8 mouse cellular contexts compared by ENCODE assay signal in the genomic region with DNA sequence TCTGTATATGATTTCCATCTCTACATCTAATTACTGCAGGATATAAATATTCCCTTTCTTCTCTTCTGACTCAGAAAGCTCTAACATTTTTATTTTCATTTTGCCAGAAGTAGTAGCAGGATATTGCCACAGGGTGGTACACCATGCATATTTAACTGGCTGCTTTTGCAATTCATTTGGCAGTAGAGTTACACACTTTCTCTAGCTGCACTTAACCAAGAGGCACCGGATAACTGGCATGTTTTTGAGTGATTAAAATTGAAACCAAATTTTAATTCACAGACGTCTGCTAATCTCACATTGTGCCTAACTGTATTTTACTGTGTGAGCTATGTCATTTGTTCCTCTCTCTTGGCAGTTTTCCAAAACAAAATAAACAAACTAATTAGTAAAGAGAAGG.
DNase-seq lines count a peak whose midpoint lies in the region; ATAC-seq lines count a peak whose summit lies in the region.

No protein-coding gene starts in this region.

- H3K27ac ChIP-seq in hindbrain, embryonic 14.5 days: peak overlapping the region; percentile 5; the same call in 1 of the 2 replicates
- H3K27ac ChIP-seq in neural tube, embryonic 12.5 days: no peak overlapping the region

- H3K4me3 ChIP-seq in hindbrain, embryonic 14.5 days (replicated peaks; ENCODE audit: low read length): no peak overlapping the region
- H3K4me3 ChIP-seq in neural tube, embryonic 12.5 days: no peak overlapping the region

- peak; percentile 14 for DNase-seq in kidney, postnatal 14 days
- DNase-seq in kidney, postnatal 25 days: no peak
- DNase-seq in Muller cell, postnatal 12 days (ENCODE audit: inconsistent ontology term): peak; percentile 80
- DNase-seq in cerebellum, adult 8-10 months: peak; percentile 61
- DNase-seq in hindbrain, embryonic 14.5 days (ENCODE audit: low spot score): peak; percentile 75
- no peak for DNase-seq in urinary bladder, adult 2 months (ENCODE audit: low spot score)

- no peaks in the 10 kb centered on the region for H3K27me3 ChIP-seq in hindbrain, embryonic 14.5 days (ENCODE audit: control insufficient read depth, insufficient read depth, low read length)
- no peaks in the 10 kb centered on the region for H3K27me3 ChIP-seq in neural tube, embryonic 12.5 days (replicated peaks)

- no peak overlapping the region for H3K9ac ChIP-seq in hindbrain, embryonic 14.5 days
- no peak overlapping the region for H3K9ac ChIP-seq in neural tube, embryonic 12.5 days

- H3K36me3 ChIP-seq in hindbrain, embryonic 14.5 days (replicated peaks; ENCODE audit: control insufficient read depth, insufficient read depth): no peaks in the 10 kb centered on the region
- H3K36me3 ChIP-seq in neural tube, embryonic 12.5 days: no peaks in the 10 kb centered on the region

- H3K4me2 ChIP-seq in hindbrain, embryonic 14.5 days (replicated peaks): no peak overlapping the region
- H3K4me2 ChIP-seq in neural tube, embryonic 12.5 days (replicated peaks): no peak overlapping the region

- WGBS in hindbrain, embryonic 14.5 days: 24% methylated on average over 2 of the region's 2 CpGs
- 49% methylated on average over 2 of the region's 2 CpGs for WGBS in neural tube, embryonic 12.5 days

- peak; percentile 67; the same call in 1 of the 2 replicates for ATAC-seq in hindbrain, embryonic 14.5 days (ENCODE audit: low FRiP score)
- peak; percentile 73 for ATAC-seq in neural tube, embryonic 12.5 days (ENCODE audit: low FRiP score, low read depth)
- no peak for ATAC-seq in activated CD4-positive, CD25-positive, alpha-beta regulatory T cell, adult 4 months

- 0 out of 2 replicates have a peak, but pooled peaks cover 3% of the 10 kb centered on the region for H3K4me1 ChIP-seq in hindbrain, embryonic 14.5 days (replicated peaks; ENCODE audit: control insufficient read depth, insufficient read depth, low read length)
- H3K4me1 ChIP-seq in neural tube, embryonic 12.5 days: no peaks in the 10 kb centered on the region

- no peaks in the 10 kb centered on the region for H3K9me3 ChIP-seq in hindbrain, embryonic 14.5 days (ENCODE audit: control insufficient read depth, low read length)
- H3K9me3 ChIP-seq in neural tube, embryonic 12.5 days: no peaks in the 10 kb centered on the region

Comparison
In these comparisons a context has a peak if more than half of its experiments do, and no peak if none do; other contexts are left out.
1. DNase-seq: peak in kidney, postnatal 14 days (single experiment), Muller cell, postnatal 12 days (single experiment), cerebellum, adult 8-10 months (single experiment) and hindbrain, embryonic 14.5 days (single experiment); none in kidney, postnatal 25 days (0 of 2) and urinary bladder, adult 2 months (single experiment).